Mouse (Mus musculus) kidney, postnatal 0 days (tissue): ENCODE measurements at regions not wholly inside any gene's neighbourhood (a gene's known extent, or its start where the extent isn't known, plus 50 kb on each side); places are given as distances from the start of the nearest gene placed in this dataset.

Experiments
- ATAC-seq: fragments of 200-750 bp; cut with Nextera tagmentation; replicated peaks from 2 replicates; pipeline ENCODE4 v1.8.0; 2017; ENCODE audit warnings: low read depth, moderate number of reproducible peaks, moderate TSS enrichment, moderate library complexity; ENCODE audit not compliant: low FRiP score
- DNase-seq: peaks from one replicate; pipeline ENCODE4 v3.0.0-alpha.2; 2016; ENCODE audit warnings: low spot score
- H3K27ac ChIP-seq: fragments of 300-500 bp; sonication (generic); 2 replicates; pipeline ENCODE4 v1.5.1; 2014; ENCODE audit warnings: mild to moderate bottlenecking
- H3K27me3 ChIP-seq: fragments of 300-500 bp; sonication (generic); 2 replicates; pipeline ENCODE4 v1.6.1; 2014; ENCODE audit warnings: low read length, mixed read lengths; ENCODE audit not compliant: insufficient read depth
- H3K36me3 ChIP-seq: fragments of 300-500 bp; sonication (generic); 2 replicates; pipeline ENCODE4 v1.6.1; 2014; ENCODE audit warnings: low read length, mixed read lengths; ENCODE audit not compliant: insufficient read depth
- H3K4me1 ChIP-seq: fragments of 300-500 bp; sonication (generic); replicated peaks from 2 replicates; pipeline ENCODE4 v1.6.1; 2014; ENCODE audit warnings: antibody characterized with exemption, low read length, mixed read lengths; ENCODE audit not compliant: insufficient read depth
- H3K4me2 ChIP-seq: fragments of 300-500 bp; sonication (generic); 2 replicates; pipeline ENCODE4 v1.6.1; 2014; ENCODE audit warnings: mild to moderate bottlenecking, low read length, moderate library complexity, mixed read lengths
- H3K4me3 ChIP-seq: fragments of 300-500 bp; sonication (generic); replicated peaks from 2 replicates; pipeline ENCODE4 v1.5.1; 2014; ENCODE audit warnings: low read depth, low read length
- H3K9ac ChIP-seq: fragments of 300-500 bp; sonication (generic); 2 replicates; pipeline ENCODE4 v1.6.1; 2014; ENCODE audit warnings: low read depth, low read length
- H3K9me3 ChIP-seq: fragments of 300-500 bp; sonication (generic); replicated peaks from 2 replicates; pipeline ENCODE4 v1.6.1; 2016; ENCODE audit warnings: low read length, inconsistent platforms, mixed read lengths
- CTCF ChIP-seq: IDR thresholded peaks from 2 replicates; pipeline ENCODE4 v1.5.1; 2016; ENCODE audit warnings: antibody characterized with exemption, low read depth, mild to moderate bottlenecking, moderate library complexity
- WGBS: fragments of 180-500 bp; shearing (Covaris S2); extraction: QIAGEN DNeasy Blood & Tissue Kit; methylation state at CpG from one replicate; pipeline ENCODE4 v1.1.7; 2014; 5-methylcytosine and 5-hydroxymethylcytosine counted together

DNA sequence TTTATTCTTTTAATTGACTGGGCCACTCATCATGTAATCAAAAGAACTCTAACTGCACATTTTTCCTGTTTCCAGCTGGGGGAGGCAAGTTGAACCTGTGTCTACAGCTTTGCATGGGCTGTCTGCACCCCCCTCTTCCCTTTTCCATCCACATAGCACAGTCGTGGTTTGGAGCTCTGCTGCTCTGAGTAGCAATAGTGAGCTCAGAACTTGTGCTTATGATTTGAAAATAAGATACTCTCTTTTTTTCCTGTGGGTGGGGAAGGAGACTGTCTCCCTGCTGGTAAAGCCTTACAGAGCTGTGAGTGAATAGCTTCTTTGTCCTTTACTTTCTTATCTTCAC, 72.2 kb upstream of the Pfn2 start:
- H3K9ac ChIP-seq = no peak overlapping the region
- H3K27me3 ChIP-seq = no peaks in the 10 kb centered on the region
- no peak overlapping the region for H3K27ac ChIP-seq
- H3K4me1 ChIP-seq = no peaks in the 10 kb centered on the region
- no peak for DNase-seq
- H3K9me3 ChIP-seq = no peaks in the 10 kb centered on the region
- TF ChIP-seq CTCF = no peak
- ATAC-seq = no peak
- H3K4me2 ChIP-seq = no peak overlapping the region
- H3K4me3 ChIP-seq = no peak overlapping the region
- no peaks in the 10 kb centered on the region for H3K36me3 ChIP-seq
- 15% methylated on average over 1 of the region's 1 CpGs for WGBS

GRCm38 (mm10) chr3:57921071-57921882, 73.4 kb upstream of the Pfn2 start:
- Histone ChIP-seq H3K4me1 (no peaks in the 10 kb centered on the region), H3K9ac (no peak overlapping the region), H3K27ac (no peak overlapping the region), H3K4me2 (no peak overlapping the region), H3K4me3 (no peak overlapping the region), H3K36me3 (no peaks in the 10 kb centered on the region), H3K27me3 (no peaks in the 10 kb centered on the region), H3K9me3 (no peaks in the 10 kb centered on the region)
- TF ChIP-seq CTCF = no peak
- ATAC-seq = peak; percentile 72; the same call in 1 of the 2 replicates
- DNase-seq = peak; percentile 94
- 41% methylated on average over 2 of the region's 2 CpGs for WGBS

DNA sequence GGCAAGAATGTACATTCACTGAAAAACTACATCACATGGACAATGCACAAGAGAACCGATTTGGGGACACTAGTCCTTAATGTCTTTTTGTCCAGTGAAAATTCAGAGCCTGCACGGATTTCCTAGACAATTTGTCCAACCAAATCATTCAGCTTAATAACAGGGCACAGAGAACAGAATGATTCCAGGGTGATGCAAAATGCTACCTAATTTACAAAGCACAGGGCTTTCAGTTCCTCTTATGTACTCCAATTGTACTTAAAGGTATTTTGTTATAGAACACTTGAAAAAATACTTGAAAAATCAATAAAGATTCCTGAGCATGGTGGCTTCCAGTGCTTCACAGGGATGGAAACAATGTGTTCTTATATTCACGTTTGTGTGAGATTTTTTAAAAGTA, 75.2 kb upstream of the Pfn2 start:
- no peak for DNase-seq
- no peak for ATAC-seq
- Histone ChIP-seq H3K9me3 (no peaks in the 10 kb centered on the region), H3K4me1 (no peaks in the 10 kb centered on the region), H3K36me3 (no peaks in the 10 kb centered on the region), H3K27me3 (no peaks in the 10 kb centered on the region), H3K4me2 (no peak overlapping the region), H3K27ac (no peak overlapping the region), H3K4me3 (no peak overlapping the region), H3K9ac (no peak overlapping the region)
- 78% methylated on average over 3 of the region's 3 CpGs for WGBS
- no peak for TF ChIP-seq CTCF

GRCm38 (mm10) chr3:57932657-57933539, 85.0 kb upstream of the Pfn2 start:
- Histone ChIP-seq H3K4me3 (no peak overlapping the region), H3K36me3 (no peaks in the 10 kb centered on the region), H3K9ac (no peak overlapping the region), H3K27ac (no peak overlapping the region), H3K4me2 (no peak overlapping the region), H3K4me1 (no peaks in the 10 kb centered on the region), H3K9me3 (no peaks in the 10 kb centered on the region), H3K27me3 (no peaks in the 10 kb centered on the region)
- no peak for ATAC-seq
- TF ChIP-seq CTCF = no peak
- no peak for DNase-seq
- WGBS = 90% methylated on average over 3 of the region's 3 CpGs

- no peak overlapping the region for H3K4me2 ChIP-seq
- H3K9me3 ChIP-seq = no peaks in the 10 kb centered on the region
- no peak overlapping the region for H3K9ac ChIP-seq
- ATAC-seq = no peak
- H3K27me3 ChIP-seq = no peaks in the 10 kb centered on the region
- 62% methylated on average over 5 of the region's 5 CpGs for WGBS
- no peak overlapping the region for H3K27ac ChIP-seq
- no peaks in the 10 kb centered on the region for H3K36me3 ChIP-seq
- no peak for TF ChIP-seq CTCF
- no peak overlapping the region for H3K4me3 ChIP-seq
- no peak for DNase-seq
- H3K4me1 ChIP-seq = no peaks in the 10 kb centered on the region
Observed at GRCm38 (mm10) chr3:57935042-57935610, 87.2 kb upstream of the Pfn2 start.
